Mouse (Mus musculus) embryonic facial prominence, embryonic 12.5 days (tissue): ENCODE measurements around the gene Pcnx2. TPM values are rescaled to one million over a fixed set of nuclear protein-coding genes. Genes with fewer than 3 reads are reported as not detected.

Experiments used
- ATAC-seq: fragments of 200-750 bp; cut with Nextera tagmentation; 2 replicates; pipeline ENCODE4 v1.8.0; 2017; ENCODE audit not compliant: insufficient number of reproducible peaks, insufficient read depth, low FRiP score, low TSS enrichment
- H3K27ac ChIP-seq: fragments of 300-500 bp; sonication (generic); 2 replicates; pipeline ENCODE4 v1.5.1; 2016; ENCODE audit warnings: mild to moderate bottlenecking
- H3K27me3 ChIP-seq: fragments of 300-500 bp; sonication (generic); 2 replicates; pipeline ENCODE4 v1.6.1; 2016; ENCODE audit warnings: mild to moderate bottlenecking, moderate library complexity
- H3K36me3 ChIP-seq: fragments of 300-500 bp; sonication (generic); 2 replicates; pipeline ENCODE4 v1.6.1; 2016; ENCODE audit warnings: mild to moderate bottlenecking
- H3K4me1 ChIP-seq: fragments of 300-500 bp; sonication (generic); 2 replicates; pipeline ENCODE4 v1.6.1; 2016
- H3K4me2 ChIP-seq: fragments of 300-500 bp; sonication (generic); replicated peaks from 2 replicates; pipeline ENCODE4 v1.6.1; 2016; ENCODE audit warnings: mild to moderate bottlenecking, moderate library complexity
- H3K4me3 ChIP-seq: fragments of 300-500 bp; sonication (generic); 2 replicates; pipeline ENCODE4 v1.5.1; 2016; ENCODE audit warnings: mild to moderate bottlenecking
- H3K9ac ChIP-seq: fragments of 300-500 bp; sonication (generic); 2 replicates; pipeline ENCODE4 v1.6.1; 2016; ENCODE audit warnings: mild to moderate bottlenecking, moderate library complexity
- H3K9me3 ChIP-seq: fragments of 300-500 bp; sonication (generic); 2 replicates; pipeline ENCODE4 v1.6.1; 2016; ENCODE audit warnings: mild to moderate bottlenecking, moderate library complexity
- WGBS: fragments of 180-500 bp; shearing (Covaris S2); methylation state at CpG from one replicate; pipeline ENCODE4 v1.1.7; 2016; 5-methylcytosine and 5-hydroxymethylcytosine counted together
- polyA plus RNA-seq: library from polyadenylated mRNA; unstranded; fragments of >200 nt; fragmentation: Nextera tagmentation; extraction: Ambion mirVana; gene quantifications from 2 replicates; pipeline ENCODE4 v1.2.1, GENCODE M21; 2016

The Pcnx2 gene
- polyA plus RNA-seq, 1 experiment from 2014 or later, result 0.29 TPM

- Histone ChIP-seq H3K9me3 (no peaks in the 10 kb centered on the region), H3K9ac (no peak overlapping the region), H3K36me3 (no peaks in the 10 kb centered on the region), H3K27me3 (no peaks in the 10 kb centered on the region), H3K27ac (no peak overlapping the region), H3K4me1 (peaks cover 6% of the 10 kb centered on the region), H3K4me3 (no peak overlapping the region), H3K4me2 (no peak overlapping the region)
- no peak for ATAC-seq
- 75% methylated on average over 4 of the region's 4 CpGs for WGBS
Measured at GRCm38 (mm10) chr8:125856160-125856559, 42.0 kb downstream of the Pcnx2 start.

- 60% methylated on average over 7 of the region's 7 CpGs for WGBS
- Histone ChIP-seq H3K4me2 (no peak overlapping the region), H3K9ac (no peak overlapping the region), H3K4me1 (no peaks in the 10 kb centered on the region), H3K9me3 (no peaks in the 10 kb centered on the region), H3K27ac (no peak overlapping the region), H3K4me3 (no peak overlapping the region), H3K36me3 (no peaks in the 10 kb centered on the region), H3K27me3 (no peaks in the 10 kb centered on the region)
- no peak for ATAC-seq
Measured at GRCm38 (mm10) chr8:125854379-125854778, 43.7 kb downstream of the Pcnx2 start.

- 73% methylated on average over 5 of the region's 5 CpGs for WGBS
- no peaks in the 10 kb centered on the region for H3K9me3 ChIP-seq
Measured at GRCm38 (mm10) chr8:125853300-125853699, 44.8 kb downstream of the Pcnx2 start.

GRCm38 (mm10) chr8:125849181-125849580 is 48.9 kb downstream of the Pcnx2 start:
- no peak overlapping the region for H3K9ac ChIP-seq
- H3K9me3 ChIP-seq, result no peaks in the 10 kb centered on the region
- H3K27me3 ChIP-seq, result no peaks in the 10 kb centered on the region
- H3K36me3 ChIP-seq, result no peaks in the 10 kb centered on the region
- ATAC-seq, result no peak
- H3K4me3 ChIP-seq, result no peak overlapping the region
- no peaks in the 10 kb centered on the region; the same call in 1 of the 2 replicates for H3K4me1 ChIP-seq
- WGBS, result 60% methylated on average over 4 of the region's 4 CpGs
- H3K4me2 ChIP-seq, result no peak overlapping the region
- H3K27ac ChIP-seq, result no peak overlapping the region

More at GRCm38 (mm10) chr8:125853300-125853699, 44.8 kb downstream of the Pcnx2 start:
- Histone ChIP-seq H3K27me3 (no peaks in the 10 kb centered on the region), H3K4me3 (no peak overlapping the region), H3K27ac (no peak overlapping the region), H3K9ac (no peak overlapping the region), H3K4me2 (no peak overlapping the region), H3K36me3 (no peaks in the 10 kb centered on the region), H3K4me1 (no peaks in the 10 kb centered on the region)
- no peak for ATAC-seq

GRCm38 (mm10) chr8:125847842-125848241 is 50.3 kb downstream of the Pcnx2 start:
- H3K27ac ChIP-seq, result no peak overlapping the region
- no peak overlapping the region for H3K4me3 ChIP-seq
- H3K9me3 ChIP-seq, result no peaks in the 10 kb centered on the region
- ATAC-seq, result no peak
- H3K9ac ChIP-seq, result no peak overlapping the region
- 70% methylated on average over 12 of the region's 12 CpGs for WGBS
- no peaks in the 10 kb centered on the region for H3K36me3 ChIP-seq
- H3K4me2 ChIP-seq, result no peak overlapping the region
- H3K4me1 ChIP-seq, result no peaks in the 10 kb centered on the region; the same call in 1 of the 2 replicates
- H3K27me3 ChIP-seq, result no peaks in the 10 kb centered on the region

- Histone ChIP-seq H3K9ac (no peak overlapping the region), H3K9me3 (no peaks in the 10 kb centered on the region), H3K36me3 (no peaks in the 10 kb centered on the region), H3K27ac (no peak overlapping the region), H3K4me1 (no peaks in the 10 kb centered on the region; the same call in 1 of the 2 replicates), H3K27me3 (no peaks in the 10 kb centered on the region), H3K4me2 (no peak overlapping the region), H3K4me3 (no peak overlapping the region)
- no peak for ATAC-seq
- 95% methylated on average over 16 of the region's 16 CpGs for WGBS
Measured at GRCm38 (mm10) chr8:125845281-125845680, 52.8 kb downstream of the Pcnx2 start.

GRCm38 (mm10) chr8:125843122-125843836 is 54.8 kb downstream of the Pcnx2 start:
- 58% methylated on average over 15 of the region's 15 CpGs for WGBS
- H3K9me3 ChIP-seq, result no peaks in the 10 kb centered on the region
- no peaks in the 10 kb centered on the region; the same call in 1 of the 2 replicates for H3K4me1 ChIP-seq
- no peak overlapping the region for H3K4me3 ChIP-seq
- H3K27ac ChIP-seq, result no peak overlapping the region
- H3K27me3 ChIP-seq, result no peaks in the 10 kb centered on the region
- no peaks in the 10 kb centered on the region for H3K36me3 ChIP-seq
- no peak for ATAC-seq
- H3K4me2 ChIP-seq, result no peak overlapping the region
- H3K9ac ChIP-seq, result no peak overlapping the region

- Histone ChIP-seq H3K4me1 (no peaks in the 10 kb centered on the region), H3K4me2 (no peak overlapping the region), H3K4me3 (no peak overlapping the region), H3K9me3 (no peaks in the 10 kb centered on the region), H3K27me3 (no peaks in the 10 kb centered on the region), H3K27ac (no peak overlapping the region), H3K36me3 (no peaks in the 10 kb centered on the region), H3K9ac (no peak overlapping the region)
- ATAC-seq, result no peak
- 49% methylated on average over 7 of the region's 7 CpGs for WGBS
Measured at GRCm38 (mm10) chr8:125842158-125842557, 56.0 kb downstream of the Pcnx2 start.

- WGBS, result 35% methylated on average over 2 of the region's 2 CpGs
- Histone ChIP-seq H3K4me2 (no peak overlapping the region), H3K9ac (no peak overlapping the region), H3K4me3 (no peak overlapping the region), H3K27ac (no peak overlapping the region), H3K27me3 (no peaks in the 10 kb centered on the region), H3K9me3 (no peaks in the 10 kb centered on the region), H3K4me1 (no peaks in the 10 kb centered on the region), H3K36me3 (no peaks in the 10 kb centered on the region)
- no peak for ATAC-seq
Measured at GRCm38 (mm10) chr8:125824688-125825087, 73.4 kb downstream of the Pcnx2 start.

- H3K4me3 ChIP-seq, result no peak overlapping the region
- no peak overlapping the region for H3K27ac ChIP-seq
- H3K9me3 ChIP-seq, result no peaks in the 10 kb centered on the region
- WGBS, result 65% methylated on average over 12 of the region's 12 CpGs
- no peak overlapping the region for H3K4me2 ChIP-seq
- H3K9ac ChIP-seq, result no peak overlapping the region
- H3K27me3 ChIP-seq, result no peaks in the 10 kb centered on the region
- no peaks in the 10 kb centered on the region for H3K4me1 ChIP-seq
- no peak for ATAC-seq
- H3K36me3 ChIP-seq, result no peaks in the 10 kb centered on the region
Measured at GRCm38 (mm10) chr8:125823719-125824118, 74.4 kb downstream of the Pcnx2 start.

- no peaks in the 10 kb centered on the region for H3K4me1 ChIP-seq
- H3K9ac ChIP-seq, result no peak overlapping the region
- no peak overlapping the region for H3K27ac ChIP-seq
- no peak for ATAC-seq
- H3K4me2 ChIP-seq, result no peak overlapping the region
- no peaks in the 10 kb centered on the region for H3K36me3 ChIP-seq
- no peaks in the 10 kb centered on the region for H3K27me3 ChIP-seq
- H3K4me3 ChIP-seq, result no peak overlapping the region
- no peaks in the 10 kb centered on the region for H3K9me3 ChIP-seq
- WGBS, result 84% methylated on average over 14 of the region's 14 CpGs
Measured at GRCm38 (mm10) chr8:125822065-125822464, 76.1 kb downstream of the Pcnx2 start.

- no peak overlapping the region for H3K4me2 ChIP-seq
Measured at GRCm38 (mm10) chr8:125819797-125820196, 78.3 kb downstream of the Pcnx2 start.

More at GRCm38 (mm10) chr8:125819797-125820196, 78.3 kb downstream of the Pcnx2 start:
- no peaks in the 10 kb centered on the region for H3K4me1 ChIP-seq
- H3K9me3 ChIP-seq, result no peaks in the 10 kb centered on the region
- no peak overlapping the region for H3K9ac ChIP-seq
- H3K4me3 ChIP-seq, result no peak overlapping the region
- no peaks in the 10 kb centered on the region for H3K36me3 ChIP-seq
- no peak overlapping the region for H3K27ac ChIP-seq
- no peak for ATAC-seq
- H3K27me3 ChIP-seq, result no peaks in the 10 kb centered on the region
- 81% methylated on average over 7 of the region's 7 CpGs for WGBS
